Mouse (Mus musculus): ENCODE measurements around the gene Skint6. TPM values are rescaled to one million over a fixed set of nuclear protein-coding genes. Genes with fewer than 3 reads are reported as not detected.

Gene Skint6
- polyA plus RNA-seq (2017; shearing (Covaris generic)): not detected

DNA sequence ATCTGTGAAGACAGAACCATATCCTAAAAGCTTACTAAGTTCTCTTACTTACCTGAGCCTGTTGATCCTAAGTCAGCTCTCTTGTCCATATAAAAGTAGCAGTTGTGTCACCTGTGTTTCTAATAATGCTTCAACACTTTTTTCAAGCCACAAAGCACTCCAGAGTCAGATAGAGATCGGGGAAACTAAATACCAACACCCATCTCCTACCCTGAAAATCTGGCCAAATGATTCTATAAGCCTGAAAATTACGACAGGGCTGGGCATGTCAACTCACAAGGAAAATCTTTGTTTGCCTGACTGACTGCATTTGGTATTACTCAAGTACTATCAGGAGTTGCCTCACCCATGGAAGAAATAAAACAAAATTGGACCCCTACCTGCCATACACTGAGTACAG is at the start of gene Skint6:
TSS of gene Skint6 (minus strand) at position 101 of the 400 bp plus-strand sequence.

DNA sequence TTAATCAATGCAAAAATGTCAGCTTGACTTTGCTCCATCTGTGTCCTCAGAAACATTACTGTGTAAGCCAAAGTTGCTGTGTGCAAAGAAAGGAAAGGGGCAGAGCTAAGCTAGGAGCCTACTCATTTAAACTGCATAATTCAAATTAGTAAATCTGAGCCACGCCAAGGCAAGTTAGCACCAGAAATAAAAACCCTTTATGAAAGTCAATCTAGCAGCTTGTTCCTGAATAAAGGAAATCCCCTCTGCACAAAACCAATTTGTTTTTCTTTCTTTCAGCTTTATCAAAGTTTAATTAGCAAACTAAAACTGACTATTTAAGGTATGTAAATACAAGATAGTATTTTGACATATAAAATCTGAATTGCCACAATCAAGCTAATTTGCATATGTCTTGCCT is 512.0 kb downstream of the Skint6 start, which contains the start of gene Skint10:
TSS of gene Skint10 (minus strand) at position 101 of the 400 bp plus-strand sequence.

Data from CD4-positive, CD25-positive, alpha-beta regulatory T cell, adult 9 weeks (primary cell).